Mouse (Mus musculus) adrenal gland, postnatal 4 days (tissue): Measurements from ENCODE around the gene Ncaph2. TPM values are rescaled to one million over a fixed set of nuclear protein-coding genes. Genes with fewer than 3 reads are reported as not detected.
A peak's percentile ranks its signal among the peaks of the same experiment; 100 is the strongest.

ENCODE experiments used
- DNase-seq, 2 experiments: peaks; one replicate each; pipeline ENCODE4 v3.0.0; 2021 to 2022; ENCODE audit warnings: low spot score in 2 of 2, mixed read lengths in 2 of 2
- long read RNA-seq, 2 experiments: library from polyadenylated mRNA; stranded (forward); transcript quantifications; one replicate each; pipeline ENCODE4 v2.0.0; 2021
- total RNA-seq, 2 experiments: library from RNA; stranded (reverse); gene quantifications; 2 replicates each; pipeline ENCODE4 v1.2.3; 2021

Gene Ncaph2
- 100 to 1,000 TPM; 126 to 133 TPM for total RNA-seq
- long read RNA-seq, experiment 1, transcript Ncaph2-202 (20 exons, 3,299 nt), result major isoform, 60 of 182 reads
- long read RNA-seq, experiment 1, transcript Ncaph2-201 (20 exons, 3,223 nt), result minor isoform, 6 of 182 reads
- long read RNA-seq, experiment 1, transcript Ncaph2-209 (20 exons, 3,255 nt), result minor isoform, 34 of 182 reads
- long read RNA-seq, experiment 1, transcript Ncaph2-203 (20 exons, 3,302 nt), result minor isoform, 22 of 182 reads
- long read RNA-seq, experiment 1, partial matches to known transcripts, result 28 of 182 reads
- long read RNA-seq, experiment 1, other reads (novel, unspliced or antisense), result 32 of 182 reads
- long read RNA-seq, experiment 2, transcript Ncaph2-203 (20 exons, 3,302 nt), result minor isoform, 19 of 291 reads
- long read RNA-seq, experiment 2, transcript Ncaph2-209 (20 exons, 3,255 nt), result minor isoform, 43 of 291 reads
- long read RNA-seq, experiment 2, transcript Ncaph2-202 (20 exons, 3,299 nt), result major isoform, 106 of 291 reads
- long read RNA-seq, experiment 2, transcript Ncaph2-201 (20 exons, 3,223 nt), result minor isoform, 14 of 291 reads
- long read RNA-seq, experiment 2, partial matches to known transcripts, result 51 of 291 reads
- long read RNA-seq, experiment 2, other reads (novel, unspliced or antisense), result 56 of 291 reads

GRCm38 (mm10) chr15:89355241-89356187 is at the start of gene Ncaph2, which contains the start of gene Lmf2:
Gene Ncaph2, plus strand, starts transcription at chr15:89355719.
Gene Lmf2, minus strand, starts transcription at chr15:89355659.
- peak; percentile 89 to 95 for DNase-seq

DNA sequence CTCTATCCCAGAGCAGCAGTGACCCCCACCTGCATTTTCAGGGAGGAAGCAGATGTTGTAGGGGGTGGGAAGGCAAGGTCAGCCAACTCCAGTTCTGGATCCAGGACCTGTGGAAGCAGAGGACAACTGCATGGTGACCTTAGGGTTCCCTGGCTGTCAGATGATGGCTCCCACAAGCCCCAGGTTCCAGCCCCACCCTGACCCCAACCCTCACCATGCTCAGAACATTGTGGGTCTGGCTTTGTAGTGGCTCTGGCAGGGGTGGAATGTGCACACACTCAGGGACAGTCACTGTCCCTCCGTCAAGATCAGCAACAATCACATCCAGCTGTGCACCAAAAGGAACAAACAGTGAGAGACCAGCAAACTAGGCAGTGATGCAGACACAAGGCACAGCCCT is 49.6 kb upstream of the Ncaph2 start:
- DNase-seq, result no peak

DNA sequence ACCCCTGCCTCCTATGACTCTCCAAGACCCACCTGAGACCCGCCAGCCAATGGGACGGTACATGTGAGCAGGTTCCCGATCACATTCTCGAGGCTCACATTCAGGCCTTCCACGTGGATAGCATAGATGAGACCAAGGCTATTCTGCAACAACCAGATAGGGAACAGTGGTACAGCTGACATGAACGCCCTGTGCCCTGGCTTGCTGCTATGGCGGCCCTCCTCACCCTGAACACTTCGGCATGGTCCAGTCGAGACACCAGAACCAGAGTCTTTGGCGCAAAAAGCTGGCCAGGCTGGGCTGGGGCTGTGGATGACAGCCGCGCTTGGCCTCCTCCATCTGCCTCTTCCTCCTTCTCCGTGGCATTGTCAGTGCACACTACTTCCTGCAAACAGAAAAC is 48.1 kb upstream of the Ncaph2 start:
- DNase-seq, result no peak

GRCm38 (mm10) chr15:89308406-89309139 is 46.9 kb upstream of the Ncaph2 start:
- DNase-seq, result no peak

GRCm38 (mm10) chr15:89309962-89310498 is 45.5 kb upstream of the Ncaph2 start:
- no peak for DNase-seq

GRCm38 (mm10) chr15:89313359-89313758 is 42.2 kb upstream of the Ncaph2 start:
- DNase-seq, result no peak

DNA sequence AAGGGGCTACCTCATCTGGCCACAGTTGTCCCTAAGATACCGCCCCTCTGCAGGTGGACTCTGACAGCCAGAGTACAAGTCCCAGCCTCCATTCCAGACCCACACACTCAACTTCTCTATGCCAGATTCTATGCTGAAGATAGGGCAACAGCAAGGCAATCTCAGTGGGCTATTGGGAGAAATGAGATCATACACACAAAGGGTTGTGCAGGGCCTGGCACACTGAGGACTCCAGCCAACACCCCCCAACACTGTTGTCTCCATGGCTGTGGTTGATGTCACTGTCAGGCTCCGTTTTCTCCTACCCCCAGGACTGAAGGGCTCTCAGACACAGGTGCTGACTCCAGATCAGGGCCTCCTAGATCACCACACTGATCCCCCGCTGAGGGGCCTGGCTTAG is 41.4 kb upstream of the Ncaph2 start:
- no peak for DNase-seq

- no peak for DNase-seq
Observed at GRCm38 (mm10) chr15:89314511-89315189, 40.9 kb upstream of the Ncaph2 start.

DNA sequence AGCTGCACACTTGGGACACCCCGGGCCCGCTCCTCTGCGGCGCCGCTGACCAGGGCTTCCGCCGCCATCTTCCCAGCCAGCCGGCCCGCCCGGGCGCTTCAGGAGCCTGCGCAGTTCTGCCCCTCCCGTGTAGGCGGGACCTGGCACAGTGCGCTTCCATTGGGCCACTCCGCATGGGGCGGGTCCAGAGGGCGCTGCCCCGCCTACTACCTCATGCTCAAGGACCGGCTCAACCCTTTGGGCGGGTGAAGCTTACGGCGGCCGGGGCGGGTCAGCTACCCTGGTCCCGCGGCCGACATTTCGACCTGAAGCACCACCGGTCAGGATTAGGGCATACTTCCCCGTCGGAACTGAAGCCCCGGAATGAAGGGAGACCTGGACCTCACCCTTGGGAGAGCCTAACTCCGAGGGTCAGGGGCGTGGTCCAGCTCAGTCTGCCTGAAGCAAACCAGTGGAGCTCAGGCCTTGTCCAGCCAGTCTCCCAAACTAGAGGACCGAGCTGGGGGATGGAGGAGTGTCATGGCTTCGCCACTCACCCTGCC is 40.3 kb upstream of the Ncaph2 start, which contains the start of gene Sbf1:
Gene Sbf1 (minus strand): TSS at position 122 of the 542 bp plus-strand sequence.
- DNase-seq, result peak; percentile 89 to 97

- no peak for DNase-seq
Observed at GRCm38 (mm10) chr15:89316146-89316545, 39.4 kb upstream of the Ncaph2 start.

- no peak for DNase-seq
Observed at GRCm38 (mm10) chr15:89321264-89321663, 34.3 kb upstream of the Ncaph2 start.

DNA sequence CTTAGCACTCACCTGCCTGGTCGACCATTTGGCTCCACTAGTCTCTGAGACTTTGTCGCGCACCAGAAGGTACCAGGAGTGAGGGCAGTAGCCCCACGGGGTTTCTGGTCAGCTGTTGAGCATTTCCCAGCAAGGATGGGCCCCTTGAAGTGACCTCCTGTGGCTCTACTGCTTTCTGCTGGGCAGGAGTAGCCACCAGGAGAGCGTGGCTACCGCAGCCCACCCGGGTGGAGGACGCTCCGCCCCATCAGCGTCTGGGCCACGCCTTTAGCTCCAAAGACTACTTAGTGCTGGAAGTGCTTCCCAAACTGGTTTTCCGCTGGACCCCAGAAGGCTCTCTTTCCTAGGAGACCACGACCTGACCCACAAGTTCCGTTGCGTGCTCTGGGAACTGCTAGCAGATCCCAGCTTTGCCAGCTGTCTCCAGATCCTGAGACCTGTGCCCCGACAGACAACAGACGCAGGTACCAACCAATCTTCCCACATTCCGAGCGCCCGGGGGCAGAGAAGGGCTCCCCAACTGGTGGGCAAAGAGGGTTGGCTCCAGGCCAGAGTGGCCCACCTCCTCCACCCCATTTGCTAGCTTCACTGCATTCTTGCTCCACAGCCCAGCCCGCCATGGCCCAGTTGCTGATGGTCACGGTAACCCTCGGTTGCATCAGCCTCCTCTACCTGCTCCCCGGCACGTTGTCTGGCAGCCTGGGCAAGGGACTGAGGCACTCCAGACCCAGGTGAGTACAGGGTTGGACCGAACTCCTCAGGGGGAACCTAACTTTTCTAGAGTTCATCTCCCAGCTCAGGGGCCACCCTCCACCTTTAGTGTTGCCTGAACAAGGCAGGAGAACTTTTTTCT is 32.6 kb upstream of the Ncaph2 start, which contains the start of gene Adm2:
Gene Adm2 (plus strand): TSS at position 51 of the 853 bp plus-strand sequence.
- DNase-seq, result no peak

- DNase-seq, result no peak
Observed at GRCm38 (mm10) chr15:89323656-89324055, 31.9 kb upstream of the Ncaph2 start.

GRCm38 (mm10) chr15:89326441-89326840 is 29.1 kb upstream of the Ncaph2 start:
- DNase-seq, result no peak

- DNase-seq, result no peak
Observed at GRCm38 (mm10) chr15:89334271-89334670, 21.2 kb upstream of the Ncaph2 start, which contains the start of gene Miox. Gene Miox, plus strand, starts transcription at chr15:89334398.

GRCm38 (mm10) chr15:89334774-89335537 is 20.6 kb upstream of the Ncaph2 start:
- no peak for DNase-seq

DNA sequence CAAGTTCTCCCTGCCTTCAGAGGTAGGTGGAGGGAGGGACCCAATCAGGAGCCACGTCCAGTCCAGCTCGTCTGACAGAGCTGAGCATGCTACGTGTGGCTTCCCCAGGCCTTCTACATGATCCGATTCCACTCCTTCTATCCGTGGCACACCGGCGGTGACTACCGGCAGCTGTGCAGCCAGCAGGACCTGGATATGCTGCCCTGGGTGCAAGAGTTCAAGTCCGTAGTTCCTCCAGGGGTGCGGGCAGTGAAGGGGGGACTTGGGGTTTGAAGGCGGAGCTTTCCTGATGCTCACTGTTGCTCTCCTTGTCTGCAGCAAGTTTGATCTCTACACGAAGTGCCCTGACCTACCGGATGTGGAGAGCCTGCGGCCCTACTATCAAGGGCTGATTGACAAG is 19.1 kb upstream of the Ncaph2 start:
- no peak for DNase-seq

GRCm38 (mm10) chr15:89339696-89340095 is 15.8 kb upstream of the Ncaph2 start:
- no peak for DNase-seq
